Mouse (Mus musculus): ENCODE results near the gene Hyls1.

DNA sequence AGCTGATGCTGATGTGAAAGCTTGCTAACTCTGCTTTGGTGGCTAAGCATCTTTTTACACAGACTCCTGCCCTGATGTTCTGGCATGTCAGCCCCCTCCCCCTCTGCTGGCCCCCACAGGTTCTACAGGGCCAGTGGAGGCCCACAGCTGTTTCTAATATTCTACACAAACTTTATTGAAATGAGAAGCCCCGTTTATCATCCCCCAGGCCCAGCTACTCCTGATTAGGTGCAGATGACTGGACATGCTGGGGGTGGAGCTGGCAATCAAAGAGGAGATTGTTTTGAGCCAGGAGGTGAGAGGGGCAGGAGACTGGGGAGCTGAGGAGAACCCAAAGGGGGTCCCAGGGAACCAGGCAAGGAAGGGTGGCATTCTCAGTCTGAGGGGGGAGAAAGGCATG lies 40.4 kb downstream of the Hyls1 start:
- TF ChIP-seq ZC3H11A (IDR thresholded peaks at IDR 0.05; ENCODE audit: low read depth, low read length): no peak
- TF ChIP-seq CTCF (conservative IDR thresholded peaks at IDR 0.05 in 1 of 2, IDR thresholded peaks at IDR 0.05 in 1 of 2; ENCODE audit: low read depth in 2 of 2, low read length in 2 of 2): no peak
- TF ChIP-seq POLR2AphosphoS2 (IDR thresholded peaks at IDR 0.05; ENCODE audit: low read depth, low read length): no peak
- TF ChIP-seq POLR2A (IDR thresholded peaks at IDR 0.05; ENCODE audit: low read depth, low read length): no peak
- no peak for TF ChIP-seq SIN3A (IDR thresholded peaks at IDR 0.05; ENCODE audit: low read length)
- TF ChIP-seq NELFE (IDR thresholded peaks at IDR 0.05; ENCODE audit: low read depth, low read length): no peak
- TF ChIP-seq TCF12 (IDR thresholded peaks at IDR 0.05; ENCODE audit: low read depth, low read length): no peak
- TF ChIP-seq MAX (IDR thresholded peaks at IDR 0.05; ENCODE audit: low read length): no peak
